Mouse (Mus musculus): ENCODE results near the gene Thsd1. TPM values are rescaled to one million over a fixed set of nuclear protein-coding genes. Genes with fewer than 3 reads are reported as not detected.

Gene Thsd1
- polyA plus RNA-seq, 1 experiment from 2014 or later: 9.2 TPM

DNA sequence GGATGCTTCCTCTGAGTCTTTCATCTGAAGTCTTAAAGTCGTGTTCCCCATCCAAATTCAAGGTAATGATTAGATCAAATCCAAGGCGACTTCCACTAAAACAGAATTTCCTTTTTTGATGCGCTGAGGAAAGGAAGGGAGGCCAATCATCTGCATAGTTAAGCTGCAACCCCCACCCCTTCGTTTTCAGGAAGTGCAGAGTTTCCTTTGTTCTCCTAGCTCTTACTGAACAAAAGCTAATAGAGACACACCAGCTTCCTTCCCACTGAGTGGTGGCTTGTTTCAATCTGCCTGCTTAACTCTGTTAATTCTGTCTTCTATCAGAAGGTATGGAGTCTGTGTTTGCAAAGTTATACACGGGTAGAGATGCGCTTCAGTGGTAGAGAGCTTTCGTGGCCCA lies 1.5 kb downstream of the Thsd1 start:
- H3K27ac ChIP-seq: no peak overlapping the region
- no peak for ATAC-seq (ENCODE audit: low FRiP score)
- peaks cover 21% of the 10 kb centered on the region for H3K27me3 ChIP-seq
- H3K9me3 ChIP-seq (replicated peaks): no peaks in the 10 kb centered on the region
- H3K4me1 ChIP-seq: 0 out of 2 replicates have a peak, but pooled peaks cover 5% of the 10 kb centered on the region
- H3K36me3 ChIP-seq: 0 out of 2 replicates have a peak, but pooled peaks cover under 1% of the 10 kb centered on the region
- no peak overlapping the region for H3K4me3 ChIP-seq
- H3K9ac ChIP-seq: no peak overlapping the region
- no peak overlapping the region for H3K4me2 ChIP-seq (replicated peaks)
- WGBS: 38% methylated on average over 7 of the region's 7 CpGs

GRCm38 (mm10) chr8:22242986-22243385 lies 15.9 kb downstream of the Thsd1 start:
- no peak for ATAC-seq (ENCODE audit: low FRiP score)
- Histone ChIP-seq H3K9me3 (replicated peaks) (no peaks in the 10 kb centered on the region), H3K4me1 (no peaks in the 10 kb centered on the region), H3K27ac (no peak overlapping the region), H3K27me3 (no peaks in the 10 kb centered on the region), H3K9ac (no peak overlapping the region), H3K4me3 (no peak overlapping the region), H3K36me3 (no peaks in the 10 kb centered on the region), H3K4me2 (replicated peaks) (no peak overlapping the region)
- WGBS: 89% methylated on average over 9 of the region's 9 CpGs

- Histone ChIP-seq H3K9ac (no peak overlapping the region), H3K9me3 (replicated peaks) (no peaks in the 10 kb centered on the region), H3K4me2 (replicated peaks) (no peak overlapping the region), H3K36me3 (no peaks in the 10 kb centered on the region), H3K4me1 (no peaks in the 10 kb centered on the region), H3K4me3 (no peak overlapping the region), H3K27ac (no peak overlapping the region), H3K27me3 (no peaks in the 10 kb centered on the region)
- no peak for ATAC-seq (ENCODE audit: low FRiP score)
- WGBS: 78% methylated on average over 1 of the region's 1 CpGs
Measured at GRCm38 (mm10) chr8:22245663-22246062, 18.6 kb downstream of the Thsd1 start.

- 76% methylated on average over 12 of the region's 12 CpGs for WGBS
- Histone ChIP-seq H3K9me3 (replicated peaks) (no peaks in the 10 kb centered on the region), H3K36me3 (no peaks in the 10 kb centered on the region), H3K4me2 (replicated peaks) (no peak overlapping the region), H3K27me3 (no peaks in the 10 kb centered on the region), H3K27ac (no peak overlapping the region), H3K4me3 (no peak overlapping the region), H3K4me1 (no peaks in the 10 kb centered on the region), H3K9ac (no peak overlapping the region)
- no peak for ATAC-seq (ENCODE audit: low FRiP score)
Measured at GRCm38 (mm10) chr8:22247956-22248355, 20.8 kb downstream of the Thsd1 start.

DNA sequence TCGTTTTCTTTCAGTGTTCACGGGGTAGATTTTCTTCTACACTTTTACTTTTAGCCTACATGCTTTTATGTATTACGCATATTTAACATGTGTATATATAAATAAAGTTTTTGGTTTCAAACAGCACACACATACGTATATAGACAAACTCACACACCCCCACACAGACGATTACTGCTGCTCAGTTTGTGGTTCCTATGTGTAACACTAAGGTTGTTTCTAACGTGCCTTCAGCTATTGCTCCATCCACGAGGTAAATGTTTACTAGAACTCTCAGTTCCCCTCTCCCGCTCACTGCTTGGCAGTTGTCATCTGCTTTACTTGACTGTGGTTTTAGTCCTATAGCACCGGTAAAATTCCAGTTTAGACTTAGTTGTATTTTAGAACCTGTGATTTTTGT lies 22.0 kb downstream of the Thsd1 start:
- no peak for ATAC-seq (ENCODE audit: low FRiP score)
- Histone ChIP-seq H3K9me3 (replicated peaks) (no peaks in the 10 kb centered on the region; the same call in 1 of the 2 replicates), H3K27ac (no peak overlapping the region), H3K36me3 (no peaks in the 10 kb centered on the region), H3K27me3 (no peaks in the 10 kb centered on the region), H3K4me1 (no peaks in the 10 kb centered on the region), H3K9ac (no peak overlapping the region), H3K4me3 (no peak overlapping the region), H3K4me2 (replicated peaks) (no peak overlapping the region)
- WGBS: 85% methylated on average over 9 of the region's 9 CpGs

- Histone ChIP-seq H3K4me2 (replicated peaks) (no peak overlapping the region), H3K4me3 (no peak overlapping the region), H3K9ac (no peak overlapping the region), H3K27ac (no peak overlapping the region), H3K9me3 (replicated peaks) (no peaks in the 10 kb centered on the region; the same call in 1 of the 2 replicates), H3K36me3 (no peaks in the 10 kb centered on the region), H3K4me1 (no peaks in the 10 kb centered on the region), H3K27me3 (no peaks in the 10 kb centered on the region)
- WGBS: 86% methylated on average over 18 of the region's 18 CpGs
- ATAC-seq (ENCODE audit: low FRiP score): no peak
Measured at GRCm38 (mm10) chr8:22258946-22259450, 31.9 kb downstream of the Thsd1 start.

GRCm38 (mm10) chr8:22259531-22259930 lies 32.4 kb downstream of the Thsd1 start:
- Histone ChIP-seq H3K9ac (no peak overlapping the region), H3K36me3 (no peaks in the 10 kb centered on the region), H3K4me3 (no peak overlapping the region), H3K27ac (no peak overlapping the region), H3K27me3 (no peaks in the 10 kb centered on the region), H3K4me1 (no peaks in the 10 kb centered on the region), H3K4me2 (replicated peaks) (no peak overlapping the region), H3K9me3 (replicated peaks) (no peaks in the 10 kb centered on the region)
- ATAC-seq (ENCODE audit: low FRiP score): no peak
- 78% methylated on average over 12 of the region's 12 CpGs for WGBS

GRCm38 (mm10) chr8:22260091-22260722 lies 33.1 kb downstream of the Thsd1 start:
- no peak for ATAC-seq (ENCODE audit: low FRiP score)
- WGBS: 62% methylated on average over 9 of the region's 9 CpGs

DNA sequence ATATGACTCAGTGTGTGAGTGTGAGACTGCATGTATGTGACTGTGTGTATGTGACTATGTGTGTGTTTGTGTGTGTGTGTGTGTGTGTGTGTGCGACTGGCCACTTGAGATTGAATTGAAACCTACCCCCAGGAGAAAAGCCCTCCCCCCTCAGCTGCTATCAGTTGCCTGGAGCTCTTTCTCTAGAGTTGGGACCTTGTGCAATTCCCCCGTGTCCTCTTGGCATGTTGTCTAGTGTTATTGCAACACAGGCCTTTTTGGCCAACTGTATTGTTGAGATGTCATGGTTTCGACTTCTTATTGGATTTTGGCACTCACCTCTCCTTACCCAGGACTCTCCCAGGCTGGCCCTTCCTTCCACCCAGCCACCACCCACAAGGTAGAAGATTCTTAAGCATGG lies 35.2 kb downstream of the Thsd1 start:
- H3K9me3 ChIP-seq (replicated peaks): no peaks in the 10 kb centered on the region
- no peak overlapping the region for H3K4me3 ChIP-seq
- no peak overlapping the region for H3K27ac ChIP-seq
- H3K36me3 ChIP-seq: no peaks in the 10 kb centered on the region
- no peak for ATAC-seq (ENCODE audit: low FRiP score)
- H3K4me1 ChIP-seq: no peaks in the 10 kb centered on the region
- H3K27me3 ChIP-seq: no peaks in the 10 kb centered on the region
- no peak overlapping the region for H3K4me2 ChIP-seq (replicated peaks)
- no peak overlapping the region for H3K9ac ChIP-seq
- 95% methylated on average over 3 of the region's 3 CpGs for WGBS

More at GRCm38 (mm10) chr8:22260091-22260722, 33.1 kb downstream of the Thsd1 start:
- Histone ChIP-seq H3K27ac (no peak overlapping the region), H3K36me3 (no peaks in the 10 kb centered on the region), H3K9me3 (replicated peaks) (no peaks in the 10 kb centered on the region), H3K9ac (no peak overlapping the region), H3K4me2 (replicated peaks) (no peak overlapping the region), H3K4me1 (no peaks in the 10 kb centered on the region), H3K4me3 (no peak overlapping the region), H3K27me3 (no peaks in the 10 kb centered on the region)

DNA sequence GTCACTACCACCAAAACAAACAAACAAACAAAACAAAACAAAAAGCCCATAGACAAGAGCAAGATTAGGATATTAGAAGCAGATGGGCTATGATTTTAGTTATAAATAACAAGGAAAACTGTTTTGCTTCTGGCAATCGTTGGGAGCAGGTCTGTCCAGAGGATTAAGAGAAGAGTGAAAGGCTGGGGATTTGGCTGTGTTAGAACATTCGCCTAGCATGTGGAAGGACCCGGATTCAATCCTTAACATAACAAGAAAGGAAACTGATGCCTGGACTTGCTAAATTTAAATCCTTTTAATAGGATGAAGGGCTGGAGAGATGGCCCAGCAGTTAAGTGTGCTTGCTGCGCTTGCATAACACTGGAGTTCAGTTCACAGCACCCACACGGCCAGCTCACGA lies 37.2 kb downstream of the Thsd1 start:
- H3K27ac ChIP-seq: no peak overlapping the region
- WGBS: 88% methylated on average over 6 of the region's 6 CpGs
- H3K9ac ChIP-seq: no peak overlapping the region
- no peaks in the 10 kb centered on the region for H3K4me1 ChIP-seq
- H3K36me3 ChIP-seq: no peaks in the 10 kb centered on the region
- H3K9me3 ChIP-seq (replicated peaks): no peaks in the 10 kb centered on the region
- no peak for ATAC-seq (ENCODE audit: low FRiP score)
- no peaks in the 10 kb centered on the region for H3K27me3 ChIP-seq
- no peak overlapping the region for H3K4me3 ChIP-seq
- H3K4me2 ChIP-seq (replicated peaks): no peak overlapping the region

- Histone ChIP-seq H3K36me3 (no peaks in the 10 kb centered on the region), H3K4me3 (no peak overlapping the region), H3K9me3 (replicated peaks) (no peaks in the 10 kb centered on the region), H3K4me1 (no peaks in the 10 kb centered on the region), H3K9ac (no peak overlapping the region), H3K27me3 (no peaks in the 10 kb centered on the region), H3K27ac (no peak overlapping the region), H3K4me2 (replicated peaks) (no peak overlapping the region)
- no peak for ATAC-seq (ENCODE audit: low FRiP score)
- 89% methylated on average over 6 of the region's 6 CpGs for WGBS
Measured at GRCm38 (mm10) chr8:22264787-22265186, 37.7 kb downstream of the Thsd1 start.

GRCm38 (mm10) chr8:22265194-22265593 lies 38.1 kb downstream of the Thsd1 start:
- no peak overlapping the region for H3K4me3 ChIP-seq
- no peaks in the 10 kb centered on the region for H3K27me3 ChIP-seq
- no peak overlapping the region for H3K4me2 ChIP-seq (replicated peaks)
- no peak overlapping the region for H3K9ac ChIP-seq
- H3K4me1 ChIP-seq: no peaks in the 10 kb centered on the region
- no peaks in the 10 kb centered on the region for H3K36me3 ChIP-seq
- ATAC-seq (ENCODE audit: low FRiP score): no peak
- no peak overlapping the region for H3K27ac ChIP-seq
- H3K9me3 ChIP-seq (replicated peaks): no peaks in the 10 kb centered on the region
- WGBS: 94% methylated on average over 1 of the region's 1 CpGs

- no peaks in the 10 kb centered on the region for H3K36me3 ChIP-seq
- no peak overlapping the region for H3K4me2 ChIP-seq (replicated peaks)
- no peaks in the 10 kb centered on the region for H3K4me1 ChIP-seq
- ATAC-seq (ENCODE audit: low FRiP score): no peak
- H3K4me3 ChIP-seq: no peak overlapping the region
- no peaks in the 10 kb centered on the region for H3K27me3 ChIP-seq
- no peak overlapping the region for H3K27ac ChIP-seq
- H3K9ac ChIP-seq: no peak overlapping the region
- 92% methylated on average over 3 of the region's 3 CpGs for WGBS
- H3K9me3 ChIP-seq (replicated peaks): no peaks in the 10 kb centered on the region
Measured at GRCm38 (mm10) chr8:22266809-22267208, 39.7 kb downstream of the Thsd1 start.
